Mouse (Mus musculus) heart, embryonic 14.5 days (tissue): ENCODE measurements around the gene Olfr362. TPM values are rescaled to one million over a fixed set of nuclear protein-coding genes. Genes with fewer than 3 reads are reported as not detected.
"Not testable (repeated sequence)": the region's sequence is repeated elsewhere in the genome, so short reads cannot be mapped to it uniquely, and the experiment has no call there.

Source experiments
- ATAC-seq: fragments of 200-750 bp; cut with Nextera tagmentation; 2 replicates; pipeline ENCODE4 v1.8.0; 2017; ENCODE audit warnings: low read depth, moderate TSS enrichment; ENCODE audit not compliant: insufficient number of reproducible peaks, insufficient read depth, low FRiP score
- H3K27ac ChIP-seq, 2 experiments: fragments of 200-500 bp in 1 of 2; fragments of 300-500 bp in 1 of 2; sonication (generic) in 1 of 2; replicated peaks in 1 of 2; 2 replicates each; pipeline ENCODE4 v1.5.1; 2012 to 2014; ENCODE audit warnings: low read depth in 2 of 2, low read length in 2 of 2, control low read depth in 1 of 2, mild to moderate bottlenecking in 1 of 2, mixed read lengths in 1 of 2; ENCODE audit not compliant: control insufficient read depth in 1 of 2, insufficient read depth in 1 of 2
- H3K27me3 ChIP-seq: fragments of 300-500 bp; sonication (generic); 2 replicates; pipeline ENCODE4 v1.6.1; 2014; ENCODE audit warnings: mild to moderate bottlenecking, low read length, control low read depth; ENCODE audit not compliant: control insufficient read depth, insufficient read depth
- H3K36me3 ChIP-seq: fragments of 300-500 bp; sonication (generic); 2 replicates; pipeline ENCODE4 v1.6.1; 2014; ENCODE audit warnings: mild to moderate bottlenecking, control low read depth, low read length, mixed read lengths; ENCODE audit not compliant: control insufficient read depth, insufficient read depth
- H3K4me1 ChIP-seq, 2 experiments: fragments of 200-500 bp in 1 of 2; fragments of 300-500 bp in 1 of 2; sonication (generic) in 1 of 2; 2 replicates each; pipeline ENCODE4 v1.6.1; 2012 to 2014; ENCODE audit warnings: low read length in 2 of 2, control low read depth in 1 of 2, mixed read lengths in 1 of 2; ENCODE audit not compliant: control insufficient read depth in 2 of 2, insufficient read depth in 2 of 2
- H3K4me2 ChIP-seq: fragments of 300-500 bp; sonication (generic); 2 replicates; pipeline ENCODE4 v1.6.1; 2014; ENCODE audit warnings: mild to moderate bottlenecking, low read length
- H3K4me3 ChIP-seq, 2 experiments: fragments of 200-500 bp in 1 of 2; fragments of 300-500 bp in 1 of 2; sonication (generic) in 1 of 2; 2 replicates each; pipeline ENCODE4 v1.5.1; 2012 to 2014; ENCODE audit warnings: low read length in 2 of 2, mild to moderate bottlenecking in 2 of 2, control low read depth in 1 of 2, low read depth in 1 of 2, moderate library complexity in 1 of 2; ENCODE audit not compliant: control insufficient read depth in 1 of 2, insufficient read depth in 1 of 2
- H3K9ac ChIP-seq: fragments of 300-500 bp; sonication (generic); 2 replicates; pipeline ENCODE4 v1.6.1; 2014; ENCODE audit warnings: mild to moderate bottlenecking, low read length
- H3K9me3 ChIP-seq: fragments of 300-500 bp; sonication (generic); 2 replicates; pipeline ENCODE4 v1.6.1; 2016; ENCODE audit warnings: low read length, control low read depth; ENCODE audit not compliant: control insufficient read depth
- WGBS: fragments of 180-500 bp; shearing (Covaris S2); extraction: QIAGEN DNeasy Blood & Tissue Kit; methylation state at CpG from one replicate; pipeline ENCODE4 v1.1.7; 2014; 5-methylcytosine and 5-hydroxymethylcytosine counted together
- polyA plus RNA-seq: library from polyadenylated mRNA; unstranded; fragments of >200 nt; fragmentation: Nextera tagmentation; extraction: Ambion mirVana; gene quantifications from 2 replicates; pipeline ENCODE4 v1.2.1, GENCODE M21; 2014

The Olfr362 gene
- not detected in 2 replicates for polyA plus RNA-seq

- H3K27ac ChIP-seq: no peak within 1 kb of the TSS
- H3K4me1 ChIP-seq: no peaks in the 10 kb centered on the region
- ATAC-seq: no peak
- no peak within 1 kb of the TSS for H3K4me3 ChIP-seq
- no peaks in the 10 kb centered on the region for H3K9me3 ChIP-seq
- 72% methylated on average over 1 of the region's 1 CpGs for WGBS
- H3K27me3 ChIP-seq: no peaks in the 10 kb centered on the region
- no peak within 1 kb of the TSS for H3K9ac ChIP-seq
- no peaks in the 10 kb centered on the region for H3K36me3 ChIP-seq
- no peak within 1 kb of the TSS for H3K4me2 ChIP-seq
Observed at GRCm38 (mm10) chr2:37117810-37118209, at the start of gene Olfr362. Olfr362 (minus strand) TSS chr2:37117910.

- no peak within 1 kb of the TSS for H3K27ac ChIP-seq
- 62% methylated on average over 3 of the region's 3 CpGs for WGBS
- H3K4me3 ChIP-seq: no peak within 1 kb of the TSS
- H3K4me2 ChIP-seq: no peak within 1 kb of the TSS
- no peak within 1 kb of the TSS for H3K9ac ChIP-seq
- H3K4me1 ChIP-seq: no peaks in the 10 kb centered on the region
- ATAC-seq: no peak
- no peaks in the 10 kb centered on the region for H3K27me3 ChIP-seq
- no peaks in the 10 kb centered on the region for H3K36me3 ChIP-seq
- H3K9me3 ChIP-seq: 0 out of 2 replicates have a peak, but pooled peaks cover 3% of the 10 kb centered on the region
Observed at GRCm38 (mm10) chr2:37139022-37139421, 21.3 kb upstream of the Olfr362 start, which contains the start of gene Olfr364-ps1. Olfr364-ps1 (plus strand) TSS chr2:37139322.

GRCm38 (mm10) chr2:37089190-37089589, 28.5 kb downstream of the Olfr362 start, which contains the start of gene Olfr361:
Olfr361 (minus strand) TSS chr2:37089290.
- not testable (repeated sequence) for H3K27ac ChIP-seq, H3K9ac ChIP-seq, H3K4me2 ChIP-seq, H3K9me3 ChIP-seq, H3K4me3 ChIP-seq, H3K4me1 ChIP-seq, H3K36me3 ChIP-seq, ATAC-seq, H3K27me3 ChIP-seq
- 55% methylated on average over 1 of the region's 1 CpGs for WGBS

GRCm38 (mm10) chr2:37065446-37065845, 52.3 kb downstream of the Olfr362 start, which contains the start of gene Olfr360:
Olfr360 (plus strand) TSS chr2:37065746.
- ATAC-seq: no peak
- Histone ChIP-seq H3K27ac (no peak within 1 kb of the TSS), H3K4me1 (no peaks in the 10 kb centered on the region), H3K9me3 (0 out of 2 replicates have a peak, but pooled peaks cover 3% of the 10 kb centered on the region), H3K36me3 (no peaks in the 10 kb centered on the region), H3K27me3 (no peaks in the 10 kb centered on the region), H3K4me2 (no peak within 1 kb of the TSS), H3K4me3 (no peak within 1 kb of the TSS), H3K9ac (no peak within 1 kb of the TSS)

Other genes with a start within 250 kb of the Olfr362 start
- gene Olfr352, start 249.4 kb downstream of the Olfr362 start, polyA plus RNA-seq: not detected in 2 replicates
- not detected in 2 replicates for gene Olfr353, start 225.0 kb downstream of the Olfr362 start, polyA plus RNA-seq
- gene Olfr354, start 212.2 kb downstream of the Olfr362 start, polyA plus RNA-seq: not detected in 2 replicates
- not detected in 2 replicates for gene Olfr355, start 189.0 kb downstream of the Olfr362 start, polyA plus RNA-seq
- gene Olfr356, start 180.8 kb downstream of the Olfr362 start, polyA plus RNA-seq: not detected in 2 replicates
- gene Olfr357, start 124.1 kb downstream of the Olfr362 start, polyA plus RNA-seq: not detected in 2 replicates
- not detected in 2 replicates for gene Olfr358, start 108.6 kb downstream of the Olfr362 start, polyA plus RNA-seq
- not detected in 2 replicates for gene Olfr360, start 52.2 kb downstream of the Olfr362 start, polyA plus RNA-seq
- gene Olfr361, start 28.6 kb downstream of the Olfr362 start, polyA plus RNA-seq: not detected in 2 replicates
- gene Olfr364-ps1, start 21.4 kb upstream of the Olfr362 start, polyA plus RNA-seq: not detected in 2 replicates
- gene Olfr365, start 70.3 kb upstream of the Olfr362 start, polyA plus RNA-seq: not detected in 2 replicates
- gene Olfr366, start 93.7 kb upstream of the Olfr362 start, polyA plus RNA-seq: not detected in 2 replicates
- not detected in 2 replicates for gene Olfr368, start 208.6 kb upstream of the Olfr362 start, polyA plus RNA-seq
- gene Pdcl, start 241.4 kb upstream of the Olfr362 start, polyA plus RNA-seq: 35.7 and 39.4 TPM in 2 replicates